Mouse (Mus musculus) kidney, adult 9 months (tissue): Measurements from ENCODE around the gene Hes7.
"Not testable (repeated sequence)": the region's sequence is repeated elsewhere in the genome, so short reads cannot be mapped to it uniquely, and the experiment has no call there.

Source experiments
- DNase-seq: peaks from one replicate; pipeline ENCODE4 v3.0.0; 2022

Gene Hes7

GRCm38 (mm10) chr11:69088103-69088855 lies 31.9 kb upstream of the Hes7 start, which contains the start of gene Vamp2:
Vamp2 (plus strand) TSS chr11:69088490.
- peak; percentile 90 for DNase-seq

DNA sequence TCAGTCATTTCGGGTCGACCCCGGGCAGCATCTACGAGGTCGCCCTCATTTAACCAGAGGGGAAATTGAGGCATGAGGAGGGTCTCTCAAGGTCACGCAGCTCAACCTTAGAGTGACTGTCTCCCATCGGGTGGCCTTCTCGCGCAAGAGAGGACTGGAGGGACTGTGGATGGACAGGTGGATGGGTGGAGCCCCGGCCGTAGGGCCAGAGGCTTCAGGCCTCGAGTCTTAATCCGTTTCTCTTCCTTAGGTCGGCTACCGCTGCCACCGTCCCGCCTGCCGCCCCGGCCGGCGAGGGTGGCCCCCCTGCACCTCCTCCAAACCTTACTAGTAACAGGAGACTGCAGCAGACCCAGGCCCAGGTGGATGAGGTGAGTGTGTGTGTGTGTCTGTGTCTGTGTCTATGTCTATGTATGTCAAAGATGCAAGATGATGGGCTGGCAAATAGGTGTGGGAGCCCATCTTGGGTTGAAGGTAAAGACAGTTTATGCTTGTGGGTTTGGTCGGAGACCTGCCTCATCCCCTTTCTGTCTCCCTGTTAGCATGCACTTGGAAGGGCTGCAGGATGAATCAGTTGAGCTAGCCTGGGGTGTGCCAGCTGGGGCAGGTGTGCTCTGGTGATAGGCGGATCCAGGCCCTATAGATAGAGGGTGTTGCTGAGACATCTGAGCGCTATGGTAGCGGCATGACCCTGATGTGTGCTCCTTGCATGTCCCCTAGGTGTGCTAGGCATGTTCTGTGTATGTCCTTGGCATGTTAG lies 31.2 kb upstream of the Hes7 start:
- no peak for DNase-seq

GRCm38 (mm10) chr11:69089616-69090290 lies 30.5 kb upstream of the Hes7 start:
- DNase-seq: no peak

- DNase-seq: no peak
Observed at GRCm38 (mm10) chr11:69090367-69090766, 29.8 kb upstream of the Hes7 start.

- DNase-seq: no peak
Observed at GRCm38 (mm10) chr11:69091566-69092385, 28.4 kb upstream of the Hes7 start.

DNA sequence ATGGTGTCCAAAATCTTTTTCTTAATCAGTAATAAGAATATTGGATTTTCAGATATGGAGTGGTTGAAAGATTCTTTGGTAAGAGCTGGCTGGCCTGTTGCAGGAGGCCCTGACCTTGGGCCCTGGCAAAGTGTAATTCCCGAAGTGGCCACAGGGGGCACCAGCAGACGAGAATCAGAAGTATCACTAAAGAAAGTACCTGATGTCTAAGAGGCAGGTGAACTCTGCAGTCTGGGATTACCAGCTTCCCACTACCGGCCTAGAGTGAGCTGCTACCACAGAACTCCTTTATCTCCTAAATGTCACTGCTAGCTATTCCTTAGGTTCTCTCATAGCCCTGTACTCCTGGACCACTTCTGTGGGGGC lies 27.8 kb upstream of the Hes7 start:
- DNase-seq: peak; percentile 97

- DNase-seq: peak; percentile 54
Observed at GRCm38 (mm10) chr11:69092871-69093270, 27.3 kb upstream of the Hes7 start.

- not testable (repeated sequence) for DNase-seq
Observed at GRCm38 (mm10) chr11:69093856-69094255, 26.3 kb upstream of the Hes7 start.

DNA sequence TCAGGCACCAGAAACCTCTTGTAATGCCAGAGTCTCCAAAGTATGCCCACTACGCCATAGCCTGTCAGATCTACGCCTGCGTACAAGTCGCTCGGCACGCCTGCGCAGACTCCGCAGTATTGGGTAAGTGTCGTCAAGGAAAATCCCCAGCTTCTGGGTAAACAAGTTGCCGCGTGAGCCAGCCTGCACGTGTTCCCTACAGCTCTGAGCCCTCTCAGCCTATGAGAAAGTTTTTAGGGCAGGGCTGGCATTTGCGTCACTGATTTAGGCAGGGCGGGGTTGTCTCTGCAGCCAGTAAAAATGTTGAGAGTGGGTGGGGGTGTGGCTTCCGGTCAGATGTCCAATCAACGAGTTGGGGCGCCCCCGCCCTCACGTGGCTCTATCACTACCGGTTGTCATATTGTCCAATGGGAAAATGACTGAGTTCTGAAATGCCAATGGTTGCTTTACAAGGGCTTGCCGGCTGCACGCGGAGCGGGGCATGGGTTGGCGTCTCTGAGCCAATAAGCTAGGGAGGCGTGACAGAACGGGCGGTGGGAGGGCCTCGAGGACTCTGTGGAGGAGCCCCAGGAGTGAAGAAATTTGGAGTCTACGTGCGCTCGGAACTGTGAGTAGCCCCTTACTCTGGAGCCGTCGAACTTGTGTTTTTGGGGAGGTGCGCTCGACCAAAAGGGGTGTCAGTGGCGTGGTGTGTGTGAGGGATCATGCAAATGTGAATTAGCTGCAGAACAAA lies 25.3 kb upstream of the Hes7 start, which contains the start of gene Per1:
TSS of gene Per1 (plus strand) at position 521 of the 733 bp plus-strand sequence.
- DNase-seq: peak; percentile 100

DNA sequence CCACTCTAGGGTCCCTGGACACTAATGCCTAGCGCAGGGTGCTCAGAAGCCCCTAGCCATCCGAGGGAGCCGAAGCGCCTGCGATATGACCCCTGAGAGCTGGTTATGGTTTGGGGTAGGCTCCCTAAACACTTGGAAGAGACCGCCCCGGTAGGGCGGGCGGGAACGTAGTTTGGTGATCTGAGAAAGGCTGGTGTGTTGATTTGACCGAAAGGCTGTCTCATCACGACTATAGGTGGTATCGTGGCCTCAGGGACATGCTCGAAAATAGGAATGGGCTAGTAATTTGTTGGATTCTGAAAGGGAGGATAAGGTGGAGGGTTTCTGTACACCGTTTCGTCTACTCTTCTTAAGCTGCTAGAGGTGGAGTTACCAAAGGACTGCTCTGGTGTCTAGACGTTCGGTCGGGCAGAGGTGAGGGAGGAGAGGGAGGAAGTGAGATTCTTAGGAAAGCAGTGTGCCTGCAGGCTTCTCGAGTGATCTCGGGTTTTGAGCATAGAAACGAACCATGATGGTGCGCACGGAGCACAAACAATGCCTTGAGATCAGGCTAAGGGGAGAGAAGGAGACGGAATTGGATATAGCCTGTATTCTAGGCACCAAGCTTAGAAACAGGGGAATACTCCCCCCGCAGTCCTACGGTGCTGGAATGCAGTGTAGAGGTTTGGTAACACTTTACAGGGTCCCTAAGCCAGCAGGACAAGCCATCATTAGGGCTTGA lies 24.5 kb upstream of the Hes7 start:
- DNase-seq: peak; percentile 66

DNA sequence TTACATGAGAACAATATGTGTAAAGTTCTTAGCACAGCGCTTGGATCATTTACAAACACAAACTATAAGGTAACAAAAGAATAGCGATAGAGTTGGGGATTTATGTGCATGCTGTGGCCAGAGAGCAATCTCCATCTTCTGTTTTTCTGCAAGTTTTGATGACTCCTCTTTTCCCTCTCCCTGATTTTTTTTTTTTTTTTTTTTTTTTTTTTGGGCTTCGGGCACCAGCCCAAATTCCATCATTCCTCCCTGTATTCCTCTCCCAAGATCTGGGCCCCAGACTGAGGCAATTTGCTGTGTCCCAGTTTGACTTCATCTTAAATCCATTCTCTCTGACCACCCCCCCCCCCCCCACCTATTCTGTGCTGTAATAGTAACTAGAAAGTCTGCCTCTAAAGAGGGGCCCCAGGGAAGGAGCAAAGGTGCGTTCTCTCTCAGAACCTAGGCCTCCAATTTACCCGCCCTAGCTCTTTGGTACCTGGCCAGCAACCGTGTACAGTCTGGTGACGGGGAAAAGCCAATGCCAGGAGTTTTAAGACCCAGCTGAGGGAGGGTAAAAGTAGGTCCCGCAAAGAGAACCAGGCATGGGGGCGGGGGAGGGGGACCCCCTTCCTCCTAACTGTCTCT lies 23.7 kb upstream of the Hes7 start:
- DNase-seq: no peak

- peak; percentile 100 for DNase-seq
Observed at GRCm38 (mm10) chr11:69096987-69097900, 23.0 kb upstream of the Hes7 start.

DNA sequence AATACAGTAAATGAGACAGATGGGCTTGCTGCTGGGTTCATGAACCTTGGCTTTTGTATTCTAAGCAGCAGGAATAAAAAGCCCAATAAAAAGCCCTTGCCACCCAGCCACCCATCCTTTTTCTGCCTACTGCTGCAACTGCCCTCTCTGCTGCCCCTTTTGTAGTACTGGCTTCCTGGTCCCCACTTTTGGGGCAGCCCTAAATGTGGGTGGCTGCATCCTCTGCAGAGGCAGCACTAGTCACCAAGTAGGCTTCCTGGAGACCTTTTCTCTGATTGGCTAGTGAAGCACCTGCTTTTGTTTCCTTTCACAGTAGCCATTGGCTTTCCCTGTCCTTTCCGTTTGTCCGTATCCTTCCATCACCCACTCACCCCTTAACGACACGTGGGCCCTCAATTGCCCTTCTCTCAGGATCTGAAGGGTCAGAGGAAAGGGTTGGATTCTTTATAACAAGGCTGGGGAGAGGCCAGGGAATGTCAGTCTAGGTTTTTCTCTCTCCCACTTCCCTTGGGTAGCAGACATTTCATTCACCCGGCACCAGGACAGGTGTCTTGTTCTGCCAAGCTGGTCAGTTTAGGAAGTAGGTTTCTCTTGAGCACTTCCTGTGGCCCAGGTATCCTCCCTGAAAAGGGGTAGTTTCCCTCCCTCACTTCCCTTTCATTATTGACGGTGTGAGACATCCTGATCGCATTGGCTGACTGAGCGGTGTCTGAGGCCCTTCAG lies 22.0 kb upstream of the Hes7 start:
- DNase-seq: no peak

- peak; percentile 99 for DNase-seq
Observed at GRCm38 (mm10) chr11:69098762-69099091, 21.5 kb upstream of the Hes7 start.

DNA sequence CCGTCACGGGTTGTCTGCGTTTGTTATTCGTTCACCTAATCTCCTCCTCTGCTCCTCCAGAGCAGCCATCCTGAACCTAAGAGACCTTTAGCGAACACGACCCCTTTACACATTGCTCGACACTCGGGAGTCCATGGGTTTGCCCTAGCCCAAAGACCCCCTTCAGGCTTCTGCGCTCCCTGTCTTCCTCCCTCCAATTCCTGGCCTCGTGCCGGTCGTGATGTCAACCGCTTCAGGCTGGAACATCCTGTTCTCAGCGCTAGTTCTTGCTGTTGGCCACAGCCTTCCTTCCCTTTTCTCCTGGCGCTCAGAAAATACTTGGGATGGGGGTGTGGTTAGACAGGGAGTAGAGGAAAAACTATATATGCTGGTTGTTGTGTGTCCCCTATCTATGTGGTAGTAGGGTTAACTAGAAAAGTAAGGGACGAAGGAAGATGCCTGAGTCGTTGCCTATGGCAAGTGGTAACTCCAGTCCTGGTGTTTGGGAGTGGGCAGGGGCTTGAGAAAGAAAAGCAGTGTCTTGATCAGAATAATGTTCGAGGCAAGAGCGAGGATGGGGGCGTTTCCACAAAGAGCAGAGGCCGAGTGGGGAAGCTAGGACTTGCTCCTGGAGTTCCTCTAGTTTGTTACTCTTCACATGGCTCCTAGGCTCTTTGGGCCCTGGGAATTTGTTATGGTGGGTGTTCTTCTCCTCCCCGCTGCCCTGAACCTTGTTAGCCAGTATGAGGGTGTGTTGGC lies 20.9 kb upstream of the Hes7 start:
- DNase-seq: peak; percentile 87

- DNase-seq: peak; percentile 91
Observed at GRCm38 (mm10) chr11:69099915-69100345, 20.3 kb upstream of the Hes7 start.

DNA sequence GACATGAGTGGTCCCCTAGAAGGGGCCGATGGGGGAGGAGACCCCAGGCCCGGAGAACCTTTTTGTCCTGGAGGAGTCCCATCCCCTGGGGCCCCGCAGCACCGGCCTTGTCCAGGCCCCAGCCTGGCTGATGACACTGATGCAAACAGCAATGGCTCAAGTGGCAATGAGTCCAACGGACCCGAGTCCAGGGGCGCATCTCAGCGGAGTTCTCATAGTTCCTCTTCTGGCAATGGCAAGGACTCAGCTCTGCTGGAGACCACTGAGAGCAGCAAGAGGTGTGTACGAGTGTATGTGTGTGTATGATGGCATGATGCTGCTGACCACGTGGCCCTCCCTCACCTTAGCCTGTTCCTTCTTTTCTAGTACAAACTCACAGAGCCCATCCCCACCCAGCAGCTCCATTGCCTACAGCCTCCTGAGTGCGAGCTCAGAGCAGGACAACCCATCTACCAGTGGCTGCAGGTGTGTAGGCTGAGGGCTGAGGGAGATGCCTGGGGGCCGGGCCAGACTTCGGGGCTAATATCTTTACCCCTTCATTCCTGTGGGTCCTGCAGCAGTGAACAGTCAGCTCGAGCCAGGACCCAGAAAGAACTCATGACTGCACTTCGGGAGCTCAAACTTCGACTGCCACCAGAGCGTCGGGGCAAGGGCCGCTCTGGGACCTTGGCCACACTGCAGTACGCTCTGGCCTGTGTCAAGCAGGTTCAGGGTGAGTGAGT lies 19.4 kb upstream of the Hes7 start:
- DNase-seq: peak; percentile 43
